Mouse (Mus musculus) urinary bladder, postnatal 36 days (tissue): ENCODE measurements at regions not wholly inside any gene's neighbourhood (a gene's known extent, or its start where the extent isn't known, plus 50 kb on each side); places are given as distances from the start of the nearest gene placed in this dataset.

Experiments used
- DNase-seq, 2 experiments: peaks; one replicate each; pipeline ENCODE4 v3.0.0; 2022; ENCODE audit warnings: low spot score in 2 of 2, mixed read lengths in 1 of 2

- no peak for DNase-seq
Measured at GRCm38 (mm10) chr15:102776218-102776850, 54.4 kb upstream of the Calcoco1 start.

GRCm38 (mm10) chr15:102780626-102781025 is 58.6 kb upstream of the Calcoco1 start:
- no peak for DNase-seq

GRCm38 (mm10) chr15:102782988-102783799 is 61.2 kb upstream of the Calcoco1 start:
- DNase-seq, result no peak

- peak; percentile 43 to 61 for DNase-seq
Measured at GRCm38 (mm10) chr15:102785055-102785820, 63.3 kb upstream of the Calcoco1 start.

- no peak for DNase-seq
Measured at GRCm38 (mm10) chr15:102788846-102789518, 67.0 kb upstream of the Calcoco1 start.

- DNase-seq, result no peak
Measured at GRCm38 (mm10) chr15:102797020-102797618, 75.1 kb upstream of the Calcoco1 start.

- DNase-seq, result no peak
Measured at GRCm38 (mm10) chr15:102800049-102800448, 78.1 kb upstream of the Calcoco1 start.

GRCm38 (mm10) chr15:102802265-102802813 is 80.4 kb upstream of the Calcoco1 start:
- DNase-seq, result peak; percentile 6 to 15

GRCm38 (mm10) chr15:102807353-102807752 is 85.4 kb upstream of the Calcoco1 start:
- DNase-seq, result no peak

- DNase-seq, result no peak
Measured at GRCm38 (mm10) chr15:102819181-102819580, 97.2 kb upstream of the Calcoco1 start.

GRCm38 (mm10) chr15:102839688-102840087 is 81.2 kb upstream of the Hoxc13 start:
- peak; percentile 8 to 12 for DNase-seq

GRCm38 (mm10) chr15:102862374-102862773 is 58.5 kb upstream of the Hoxc13 start:
- no peak for DNase-seq

GRCm38 (mm10) chr15:102866788-102867187 is 54.1 kb upstream of the Hoxc13 start:
- DNase-seq, result no peak
